Mouse (Mus musculus) thymus, adult 2 months (tissue): ENCODE results near the gene 4930568D16Rik. TPM values are rescaled to one million over a fixed set of nuclear protein-coding genes. Genes with fewer than 3 reads are reported as not detected.

Experiments used
- DNase-seq: peaks from one replicate; pipeline ENCODE4 v3.0.0; 2021
- H3K27ac ChIP-seq: fragments of 200-500 bp; 2 replicates; pipeline ENCODE4 v1.5.1; 2012; ENCODE audit warnings: low read length, control low read depth; ENCODE audit not compliant: control insufficient read depth, insufficient read depth
- H3K27me3 ChIP-seq: fragments of 200-500 bp; 2 replicates; pipeline ENCODE4 v1.6.1; 2012; ENCODE audit warnings: mild to moderate bottlenecking, low read length, moderate library complexity, mixed read lengths; ENCODE audit not compliant: control insufficient read depth, insufficient read depth
- H3K36me3 ChIP-seq: fragments of 200-500 bp; 2 replicates; pipeline ENCODE4 v1.6.1; 2012; ENCODE audit warnings: mild to moderate bottlenecking, low read length, moderate library complexity; ENCODE audit not compliant: control insufficient read depth, insufficient read depth
- H3K4me1 ChIP-seq: fragments of 200-500 bp; replicated peaks from 2 replicates; pipeline ENCODE4 v1.6.1; 2012; ENCODE audit warnings: low read length; ENCODE audit not compliant: control insufficient read depth, insufficient read depth
- H3K4me3 ChIP-seq: fragments of 200-500 bp; 2 replicates; pipeline ENCODE4 v1.5.1; 2012; ENCODE audit warnings: mild to moderate bottlenecking, low read length, control low read depth, moderate library complexity; ENCODE audit not compliant: control insufficient read depth, insufficient read depth
- CTCF ChIP-seq: fragments of 200-500 bp; IDR thresholded peaks from 2 replicates; pipeline ENCODE4 v1.5.1; 2012; ENCODE audit warnings: mild to moderate bottlenecking, control low read depth, low read length, moderate library complexity, borderline replicate concordance; ENCODE audit not compliant: control insufficient read depth, poor library complexity, insufficient read depth; ENCODE audit errors: extremely low read depth
- POLR2A ChIP-seq: fragments of 200-500 bp; IDR thresholded peaks from 2 replicates; pipeline ENCODE4 v1.6.1; 2012; ENCODE audit warnings: mild to moderate bottlenecking, low read length, control low read depth, moderate library complexity; ENCODE audit not compliant: control insufficient read depth, poor library complexity, insufficient read depth; ENCODE audit errors: extremely low read depth
- WGBS: fragments of 180-500 bp; shearing (Covaris S2); methylation state at CpG from one replicate; pipeline ENCODE4 v1.1.7; 2018; 5-methylcytosine and 5-hydroxymethylcytosine counted together
- polyA plus RNA-seq: library from polyadenylated mRNA; depleted of rRNA; stranded (reverse); fragments of >200 nt; gene quantifications from 2 replicates; pipeline ENCODE4 v1.2.3, GENCODE M21; 2012

4930568D16Rik gene
- polyA plus RNA-seq, 1 experiment, result not detected

DNA sequence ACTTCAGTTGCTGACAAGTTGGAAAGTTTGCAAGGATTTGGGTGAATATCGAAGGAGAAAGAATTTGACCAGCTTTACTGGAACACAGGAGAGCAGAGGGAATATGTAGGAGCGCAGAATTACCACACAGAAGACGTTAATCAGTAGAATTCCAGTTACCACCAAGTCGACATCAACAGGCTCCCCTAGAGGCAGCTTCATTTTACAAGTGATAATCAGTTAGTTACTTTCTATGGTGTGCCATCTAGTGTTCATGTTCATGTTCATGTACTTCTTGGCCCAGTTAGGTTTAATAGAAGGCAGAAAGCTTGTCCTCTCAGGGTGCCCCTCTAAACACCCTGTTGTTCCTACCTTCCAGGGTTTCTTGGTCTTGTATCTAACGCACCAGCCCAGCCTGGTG, 18.3 kb downstream of the 4930568D16Rik start:
- Histone ChIP-seq H3K27ac (no peak overlapping the region), H3K27me3 (no peaks in the 10 kb centered on the region), H3K4me1 (no peaks in the 10 kb centered on the region), H3K36me3 (no peaks in the 10 kb centered on the region), H3K4me3 (no peak overlapping the region)
- 36% methylated on average over 5 of the region's 5 CpGs for WGBS
- TF ChIP-seq POLR2A (no peak), CTCF (no peak)
- no peak for DNase-seq

DNA sequence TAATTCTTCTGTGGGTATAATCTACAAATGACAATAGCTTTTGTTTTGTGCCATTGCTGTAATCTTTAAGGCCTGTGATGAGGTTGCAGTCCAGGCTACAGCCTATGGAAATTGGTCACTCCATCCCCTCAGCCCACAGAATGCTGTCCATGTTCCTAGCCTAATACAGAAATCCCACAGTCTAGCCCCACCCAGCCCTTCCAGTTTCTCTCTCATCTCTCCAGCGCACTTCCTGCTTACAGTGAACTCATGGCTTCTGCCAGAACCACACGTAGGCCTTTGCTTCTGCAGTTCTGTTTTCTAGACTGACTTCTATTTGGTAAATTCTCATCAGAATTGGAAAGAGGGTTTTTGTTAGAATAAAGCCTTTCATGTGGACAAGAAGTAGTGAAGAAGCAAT, 21.5 kb downstream of the 4930568D16Rik start:
- DNase-seq, result no peak
- no peak overlapping the region for H3K27ac ChIP-seq
- WGBS, result 24% methylated on average over 2 of the region's 2 CpGs

DNA sequence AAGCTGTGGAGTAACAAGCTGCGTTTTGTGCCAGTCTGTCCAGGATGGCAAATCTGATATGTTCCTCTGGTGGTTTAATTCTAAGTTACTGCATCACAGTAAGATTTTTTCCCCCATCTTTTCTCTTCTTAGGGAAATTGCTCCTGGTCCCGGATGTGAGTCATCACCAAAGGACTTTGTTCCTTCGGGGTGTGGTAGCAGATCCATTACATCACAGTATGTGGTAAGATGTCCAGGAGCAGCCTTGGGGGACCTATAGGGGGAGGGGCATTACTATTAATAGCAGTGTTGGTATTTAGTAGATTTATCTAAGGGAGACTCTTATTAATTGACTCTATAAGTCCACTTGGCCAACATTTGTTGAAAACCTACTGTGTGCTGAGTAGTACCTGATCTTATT, 24.9 kb downstream of the 4930568D16Rik start:
- H3K27me3 ChIP-seq, result no peaks in the 10 kb centered on the region
- H3K36me3 ChIP-seq, result no peaks in the 10 kb centered on the region
- H3K27ac ChIP-seq, result no peak overlapping the region
- 70% methylated on average over 3 of the region's 3 CpGs for WGBS
- H3K4me1 ChIP-seq, result no peaks in the 10 kb centered on the region
- DNase-seq, result no peak
- no peak overlapping the region for H3K4me3 ChIP-seq
- TF ChIP-seq POLR2A (no peak), CTCF (no peak)

More for the DNA sequence above, 21.5 kb downstream of the 4930568D16Rik start:
- no peak overlapping the region for H3K4me3 ChIP-seq
- H3K36me3 ChIP-seq, result no peaks in the 10 kb centered on the region
- no peaks in the 10 kb centered on the region for H3K27me3 ChIP-seq
- H3K4me1 ChIP-seq, result no peaks in the 10 kb centered on the region
- TF ChIP-seq CTCF (no peak), POLR2A (no peak)

DNA sequence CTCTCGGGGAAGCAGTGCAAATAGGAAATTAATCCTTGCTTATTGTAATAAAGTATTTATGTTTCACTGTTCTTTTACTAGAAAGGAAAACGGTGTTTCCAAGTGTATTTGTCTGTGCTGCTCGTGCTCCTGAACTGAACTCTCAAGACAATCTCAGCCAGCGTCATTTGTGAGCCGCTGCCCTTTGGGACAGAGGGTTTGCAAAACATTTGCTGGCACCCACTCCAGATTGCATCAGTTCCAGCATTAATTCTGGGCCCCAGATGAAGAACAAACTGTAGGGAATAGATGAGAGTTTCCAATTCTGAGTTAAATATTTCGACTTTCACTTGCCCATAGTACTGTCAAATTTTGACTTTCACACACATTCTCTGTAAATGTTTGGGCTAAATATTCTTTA, 28.8 kb downstream of the 4930568D16Rik start:
- Histone ChIP-seq H3K4me3 (no peak overlapping the region), H3K36me3 (no peaks in the 10 kb centered on the region), H3K27me3 (no peaks in the 10 kb centered on the region), H3K27ac (no peak overlapping the region), H3K4me1 (peaks cover 9% of the 10 kb centered on the region)
- TF ChIP-seq POLR2A (no peak), CTCF (no peak)
- WGBS, result 90% methylated on average over 6 of the region's 6 CpGs
- DNase-seq, result no peak

DNA sequence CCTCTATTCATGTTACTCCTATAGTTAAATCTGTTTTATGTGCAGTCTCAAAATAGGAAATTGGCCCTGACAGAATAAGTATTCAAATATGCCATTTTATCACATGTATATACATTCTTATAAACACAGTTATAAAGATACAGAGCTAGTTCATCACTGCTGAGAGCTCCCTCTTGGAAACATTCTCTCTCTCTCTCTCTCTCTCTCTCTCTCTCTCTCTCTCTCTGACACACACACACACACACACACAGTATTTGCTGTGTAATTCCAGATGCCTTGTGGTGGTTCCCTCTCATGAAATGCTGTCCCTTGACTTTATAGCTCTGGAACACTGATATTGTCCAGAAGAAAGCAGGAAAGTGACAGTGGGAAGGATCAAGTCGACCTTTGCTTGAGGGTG, 29.5 kb downstream of the 4930568D16Rik start:
- TF ChIP-seq POLR2A, result no peak
- TF ChIP-seq CTCF, result no peak
- 76% methylated on average over 1 of the region's 1 CpGs for WGBS
- DNase-seq, result no peak
- no peaks in the 10 kb centered on the region for H3K36me3 ChIP-seq
- no peak overlapping the region for H3K4me3 ChIP-seq
- no peaks in the 10 kb centered on the region for H3K27me3 ChIP-seq
- H3K4me1 ChIP-seq, result peaks cover 9% of the 10 kb centered on the region
- H3K27ac ChIP-seq, result no peak overlapping the region

DNA sequence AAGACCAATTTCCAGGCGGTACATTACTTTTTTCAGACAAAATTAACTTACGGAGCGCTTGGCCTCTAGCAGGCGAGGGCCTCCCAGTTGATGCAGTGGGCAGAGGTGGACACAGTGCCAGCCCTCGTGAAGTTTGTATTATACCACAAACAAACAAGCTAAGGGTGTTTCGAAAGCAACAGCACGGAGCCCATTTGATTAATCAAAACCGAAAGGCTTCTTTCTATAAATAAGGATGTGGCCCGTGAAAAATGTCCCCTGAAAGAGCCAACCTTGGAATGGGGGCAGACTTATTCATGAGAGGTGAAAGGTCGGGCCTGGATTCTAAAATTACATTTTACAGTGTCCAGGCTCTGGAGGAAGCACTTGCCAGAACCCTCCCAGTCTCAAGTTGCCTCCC, 30.1 kb downstream of the 4930568D16Rik start:
- Histone ChIP-seq H3K27me3 (no peaks in the 10 kb centered on the region), H3K4me3 (no peak overlapping the region), H3K27ac (no peak overlapping the region), H3K4me1 (peaks cover 9% of the 10 kb centered on the region), H3K36me3 (no peaks in the 10 kb centered on the region)
- WGBS, result 86% methylated on average over 10 of the region's 10 CpGs
- DNase-seq, result no peak
- TF ChIP-seq CTCF, result no peak
- no peak for TF ChIP-seq POLR2A

DNA sequence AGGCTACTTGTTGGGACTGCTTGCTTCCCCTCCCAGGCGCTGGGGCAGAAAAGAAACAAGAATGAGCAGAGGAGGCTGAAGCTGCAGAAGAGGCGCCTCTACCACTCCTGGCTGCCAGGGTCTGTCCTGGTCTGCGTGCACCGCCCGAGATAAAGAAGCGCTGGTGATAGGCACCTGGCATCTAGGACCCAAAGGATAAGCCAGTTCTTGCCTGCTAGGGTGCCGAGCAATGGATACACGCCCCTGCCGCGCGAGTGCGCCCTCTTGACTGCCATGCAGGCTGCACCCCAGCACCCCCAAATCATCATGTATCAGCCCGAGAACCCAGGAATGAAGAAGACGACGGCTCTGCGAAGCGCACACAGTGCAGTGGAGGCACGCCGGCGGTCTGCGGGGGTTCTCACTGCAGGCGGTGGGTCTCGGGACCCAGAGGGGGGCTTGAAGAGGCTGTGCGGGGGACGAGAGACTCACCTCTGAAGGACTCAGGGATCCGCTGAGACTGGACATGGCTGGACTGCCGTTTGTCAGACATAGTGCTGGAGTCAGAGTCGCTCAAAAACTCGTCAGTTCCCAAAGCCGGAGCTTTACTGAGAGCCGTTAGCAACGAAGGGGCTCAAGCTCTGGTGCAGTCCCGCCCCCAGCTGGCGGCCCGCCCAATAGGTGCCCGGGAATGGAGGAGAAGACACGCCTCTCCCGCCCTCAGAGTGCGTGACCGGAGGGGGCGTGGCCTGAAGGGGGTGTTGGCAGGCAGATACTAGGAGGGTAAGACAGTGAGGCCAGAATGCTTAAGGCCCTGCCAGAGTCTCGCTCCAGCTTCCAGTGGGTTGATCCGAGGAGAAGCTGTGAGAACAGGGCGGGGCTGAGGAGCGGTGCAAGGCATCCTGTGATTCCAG, 30.9 kb downstream of the 4930568D16Rik start, which contains the start of gene Stom:
Gene Stom, minus strand, starts transcription at position 589 of the 893 bp plus-strand sequence.
- H3K4me1 ChIP-seq, result peaks cover 9% of the 10 kb centered on the region
- peak; percentile 35; the same call in 1 of the 2 replicates for TF ChIP-seq POLR2A
- TF ChIP-seq CTCF, result peak; percentile 21; the same call in 1 of the 2 replicates
- H3K36me3 ChIP-seq, result no peaks in the 10 kb centered on the region
- DNase-seq, result peak; percentile 100
- peak within 1 kb of the TSS; percentile 61 for H3K4me3 ChIP-seq
- H3K27me3 ChIP-seq, result no peaks in the 10 kb centered on the region
- WGBS, result 1% methylated on average over 45 of the region's 45 CpGs
- H3K27ac ChIP-seq, result peak within 1 kb of the TSS; percentile 52
